Mouse (Mus musculus): ENCODE results near the gene Nsun4.

- no peak for TF ChIP-seq POLR2A (IDR thresholded peaks at IDR 0.05; ENCODE audit: borderline replicate concordance, insufficient read depth, low read length)
- no peak for TF ChIP-seq CTCF (IDR thresholded peaks at IDR 0.05; ENCODE audit: borderline replicate concordance, insufficient read depth, low read depth, low read length)
These were observed 58.9 kb downstream of the Nsun4 start for GRCm38 (mm10) chr4:115994662-115995375.

Measured in cerebellum, adult 2 months (tissue).